Mouse (Mus musculus): Measurements from ENCODE around the gene Ifitm5. TPM values are rescaled to one million over a fixed set of nuclear protein-coding genes. Genes with fewer than 3 reads are reported as not detected.

Ifitm5 gene
- 1.8 and 3.9 TPM in 2 replicates for polyA plus RNA-seq (2011; ENCODE audit: insufficient read depth, insufficient read length, low read depth, missing spikeins)

DNA sequence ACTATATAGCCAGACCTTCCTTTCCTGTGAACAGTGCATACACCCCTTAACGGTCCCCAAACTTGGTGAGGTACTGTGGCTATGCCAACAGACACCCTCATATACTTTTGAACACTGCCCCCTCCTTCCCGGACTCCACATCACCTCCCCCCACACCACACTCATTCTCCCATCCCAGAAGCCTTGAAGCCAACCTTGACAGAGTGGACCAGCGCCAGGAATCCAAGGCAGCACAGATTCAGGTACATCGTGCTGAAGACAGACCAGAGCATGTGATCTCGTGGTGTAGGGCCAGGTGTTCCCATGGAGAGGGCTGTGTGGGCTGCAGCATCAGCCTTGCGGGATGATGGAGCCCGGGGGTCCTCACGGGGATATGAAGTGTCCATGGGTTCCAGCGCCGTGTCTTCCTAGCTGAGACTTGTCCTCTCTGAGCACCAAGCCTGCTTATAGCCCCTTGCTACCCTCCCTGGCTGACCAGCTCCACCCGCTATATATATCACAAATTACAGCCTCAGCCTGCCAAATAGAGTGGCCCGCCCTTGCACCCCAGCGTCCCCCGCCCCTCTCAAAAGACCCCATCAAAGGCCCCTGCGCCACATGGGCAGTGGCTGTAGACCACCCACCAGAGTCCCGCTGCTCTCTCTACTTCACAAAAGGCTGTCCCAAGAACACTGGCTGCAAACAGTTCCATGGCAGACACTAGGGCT is at the start of gene Ifitm5:
Gene Ifitm5 (minus strand): TSS at position 468 of the 707 bp plus-strand sequence.
- Histone ChIP-seq H3K4me3 (ENCODE audit: low read depth, low read length) (no peak within 1 kb of the TSS), H3K4me1 (ENCODE audit: control insufficient read depth, insufficient read depth, low read length) (peaks cover 5% of the 10 kb centered on the region), H3K36me3 (ENCODE audit: control insufficient read depth, insufficient read depth, low read length, poor library complexity, severe bottlenecking) (peaks cover 30% of the 10 kb centered on the region), H3K27me3 (ENCODE audit: control insufficient read depth, insufficient read depth, low read length, poor library complexity, severe bottlenecking) (no peaks in the 10 kb centered on the region), H3K9me3 (replicated peaks; ENCODE audit: control insufficient read depth, insufficient read depth, low read length, poor library complexity, severe bottlenecking) (no peaks in the 10 kb centered on the region), H3K27ac (ENCODE audit: insufficient read depth, low read length) (no peak within 1 kb of the TSS), H3K9ac (ENCODE audit: low read depth, poor library complexity, severe bottlenecking) (no peak within 1 kb of the TSS)
- TF ChIP-seq CTCF (IDR thresholded peaks at IDR 0.05; ENCODE audit: low read depth, low read length) (no peak), POLR2A (IDR thresholded peaks at IDR 0.05; ENCODE audit: insufficient read depth, low read length) (no peak), EP300 (IDR thresholded peaks at IDR 0.05; ENCODE audit: insufficient read depth, low read depth, low read length) (no peak)

- H3K27me3 ChIP-seq (ENCODE audit: control insufficient read depth, insufficient read depth, low read length, poor library complexity, severe bottlenecking): no peaks in the 10 kb centered on the region
- H3K4me3 ChIP-seq (ENCODE audit: low read depth, low read length): no peak overlapping the region
- H3K36me3 ChIP-seq (ENCODE audit: control insufficient read depth, insufficient read depth, low read length, poor library complexity, severe bottlenecking): no peaks in the 10 kb centered on the region
- no peak overlapping the region for H3K9ac ChIP-seq (ENCODE audit: low read depth, poor library complexity, severe bottlenecking)
- no peaks in the 10 kb centered on the region for H3K4me1 ChIP-seq (ENCODE audit: control insufficient read depth, insufficient read depth, low read length)
- no peaks in the 10 kb centered on the region for H3K9me3 ChIP-seq (replicated peaks; ENCODE audit: control insufficient read depth, insufficient read depth, low read length, poor library complexity, severe bottlenecking)
- H3K27ac ChIP-seq (ENCODE audit: insufficient read depth, low read length): no peak overlapping the region
- no peak for TF ChIP-seq EP300 (IDR thresholded peaks at IDR 0.05; ENCODE audit: insufficient read depth, low read depth, low read length)
These were observed 49.0 kb upstream of the Ifitm5 start for GRCm38 (mm10) chr7:140998853-140999700.

GRCm38 (mm10) chr7:140997817-140998216 is 47.7 kb upstream of the Ifitm5 start:
- no peaks in the 10 kb centered on the region for H3K4me1 ChIP-seq (ENCODE audit: control insufficient read depth, insufficient read depth, low read length)
- no peak overlapping the region for H3K27ac ChIP-seq (ENCODE audit: insufficient read depth, low read length)
- H3K9me3 ChIP-seq (replicated peaks; ENCODE audit: control insufficient read depth, insufficient read depth, low read length, poor library complexity, severe bottlenecking): no peaks in the 10 kb centered on the region
- no peaks in the 10 kb centered on the region for H3K27me3 ChIP-seq (ENCODE audit: control insufficient read depth, insufficient read depth, low read length, poor library complexity, severe bottlenecking)
- no peak for TF ChIP-seq EP300 (IDR thresholded peaks at IDR 0.05; ENCODE audit: insufficient read depth, low read depth, low read length)
- TF ChIP-seq CTCF (IDR thresholded peaks at IDR 0.05; ENCODE audit: low read depth, low read length): no peak
- no peak for TF ChIP-seq POLR2A (IDR thresholded peaks at IDR 0.05; ENCODE audit: insufficient read depth, low read length)
- no peak overlapping the region for H3K4me3 ChIP-seq (ENCODE audit: low read depth, low read length)
- no peak overlapping the region for H3K9ac ChIP-seq (ENCODE audit: low read depth, poor library complexity, severe bottlenecking)
- no peaks in the 10 kb centered on the region for H3K36me3 ChIP-seq (ENCODE audit: control insufficient read depth, insufficient read depth, low read length, poor library complexity, severe bottlenecking)

GRCm38 (mm10) chr7:140991117-140991689 is 41.1 kb upstream of the Ifitm5 start:
- H3K27me3 ChIP-seq (ENCODE audit: control insufficient read depth, insufficient read depth, low read length, poor library complexity, severe bottlenecking): no peaks in the 10 kb centered on the region
- H3K9me3 ChIP-seq (replicated peaks; ENCODE audit: control insufficient read depth, insufficient read depth, low read length, poor library complexity, severe bottlenecking): no peaks in the 10 kb centered on the region
- no peak overlapping the region for H3K9ac ChIP-seq (ENCODE audit: low read depth, poor library complexity, severe bottlenecking)
- peaks cover 13% of the 10 kb centered on the region for H3K4me1 ChIP-seq (ENCODE audit: control insufficient read depth, insufficient read depth, low read length)
- H3K4me3 ChIP-seq (ENCODE audit: low read depth, low read length): no peak overlapping the region
- H3K36me3 ChIP-seq (ENCODE audit: control insufficient read depth, insufficient read depth, low read length, poor library complexity, severe bottlenecking): no peaks in the 10 kb centered on the region
- TF ChIP-seq EP300 (IDR thresholded peaks at IDR 0.05; ENCODE audit: insufficient read depth, low read depth, low read length): no peak
- no peak for TF ChIP-seq POLR2A (IDR thresholded peaks at IDR 0.05; ENCODE audit: insufficient read depth, low read length)
- TF ChIP-seq CTCF (IDR thresholded peaks at IDR 0.05; ENCODE audit: low read depth, low read length): no peak
- H3K27ac ChIP-seq (ENCODE audit: insufficient read depth, low read length): 0 out of 2 replicates have a peak overlapping the region, but pooled peaks have one; percentile 18

DNA sequence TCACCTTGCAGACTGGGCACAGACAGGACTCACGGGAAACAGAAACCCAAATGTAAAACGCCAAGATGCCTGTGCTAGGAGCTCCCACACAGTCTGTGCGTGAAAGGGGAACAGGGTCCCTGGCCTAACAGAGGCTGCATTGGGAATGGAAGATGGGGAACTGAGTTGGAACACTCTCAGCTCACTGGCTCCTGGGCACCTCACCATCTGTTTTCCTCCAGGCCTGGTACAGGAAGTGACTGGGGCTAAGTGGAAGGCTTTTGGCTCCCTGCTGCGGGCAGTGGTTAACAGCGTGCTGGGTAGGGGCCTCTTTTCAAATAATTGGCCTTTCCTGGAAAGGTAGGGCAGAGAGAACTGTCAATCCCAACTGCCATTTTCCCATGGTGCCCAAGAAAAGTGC is 40.5 kb upstream of the Ifitm5 start:
- no peaks in the 10 kb centered on the region for H3K9me3 ChIP-seq (replicated peaks; ENCODE audit: control insufficient read depth, insufficient read depth, low read length, poor library complexity, severe bottlenecking)
- H3K36me3 ChIP-seq (ENCODE audit: control insufficient read depth, insufficient read depth, low read length, poor library complexity, severe bottlenecking): no peaks in the 10 kb centered on the region
- H3K4me3 ChIP-seq (ENCODE audit: low read depth, low read length): no peak overlapping the region
- H3K27ac ChIP-seq (ENCODE audit: insufficient read depth, low read length): 0 out of 2 replicates have a peak overlapping the region, but pooled peaks have one; percentile 18
- no peak overlapping the region for H3K9ac ChIP-seq (ENCODE audit: low read depth, poor library complexity, severe bottlenecking)
- TF ChIP-seq POLR2A (IDR thresholded peaks at IDR 0.05; ENCODE audit: insufficient read depth, low read length) (no peak), CTCF (IDR thresholded peaks at IDR 0.05; ENCODE audit: low read depth, low read length) (no peak), EP300 (IDR thresholded peaks at IDR 0.05; ENCODE audit: insufficient read depth, low read depth, low read length) (no peak)
- H3K27me3 ChIP-seq (ENCODE audit: control insufficient read depth, insufficient read depth, low read length, poor library complexity, severe bottlenecking): no peaks in the 10 kb centered on the region
- peaks cover 13% of the 10 kb centered on the region for H3K4me1 ChIP-seq (ENCODE audit: control insufficient read depth, insufficient read depth, low read length)

All from ES-Bruce4 (cell line).